10 mouse cellular contexts compared by ENCODE assay signal in the genomic region with DNA sequence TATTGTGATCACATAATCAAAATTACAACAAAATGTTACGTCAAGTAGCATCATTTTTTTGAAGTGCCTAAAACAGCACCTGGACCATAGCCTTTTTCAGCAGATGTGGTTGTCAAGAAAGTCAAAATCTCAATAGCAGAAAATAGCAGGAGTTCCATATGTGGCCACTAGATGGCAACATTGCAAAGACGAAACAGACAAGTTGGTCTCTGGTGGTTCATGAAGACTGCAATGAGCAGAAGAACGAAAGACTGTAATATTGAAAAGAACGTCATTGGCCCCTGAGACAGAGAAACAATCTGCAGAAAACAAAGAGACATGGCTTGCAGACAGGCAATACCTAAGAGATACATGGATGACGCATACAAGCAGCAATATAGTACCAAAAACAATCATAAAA. TPM values are rescaled to one million over a fixed set of nuclear protein-coding genes. Genes with fewer than 3 reads are reported as not detected.
A peak's percentile ranks its signal among the peaks of the same experiment; 100 is the strongest.
DNase-seq lines count a peak whose midpoint lies in the region; ATAC-seq lines count a peak whose summit lies in the region.
"Had no signal": no experiment of that assay in that cellular context is flagged by ENCODE, and none has a peak within 500 bp of the region (broad histone marks: within the 10 kb centered on the region; RNA-seq: fewer than 3 reads in every experiment).

No protein-coding gene starts in this region.

- H3K4me3 ChIP-seq in forebrain, embryonic 10.5 days: no peak overlapping the region
- no peak overlapping the region for H3K4me3 ChIP-seq in forebrain, embryonic 12.5 days (replicated peaks)
- no peak overlapping the region for H3K4me3 ChIP-seq in midbrain, embryonic 15.5 days

- H3K36me3 ChIP-seq in forebrain, embryonic 10.5 days (replicated peaks): no peaks in the 10 kb centered on the region
- no peaks in the 10 kb centered on the region for H3K36me3 ChIP-seq in forebrain, embryonic 12.5 days (replicated peaks)
- H3K36me3 ChIP-seq in midbrain, embryonic 15.5 days (replicated peaks): no peaks in the 10 kb centered on the region

- peak; percentile 16 for DNase-seq in forebrain, embryonic 10.5 days (ENCODE audit: extremely low spot score, low spot score)
- DNase-seq in B cell, adult 2 months: peak; percentile 14 to 27
- DNase-seq in cerebellum, adult 11-12 months: peak; percentile 2
- DNase-seq in frontal cortex, adult 2 months (ENCODE audit: extremely low spot score in 1 of 2, low spot score in 1 of 2): peak; percentile 18 to 77
- DNase-seq in layer of hippocampus, postnatal 25 days (ENCODE audit: extremely low spot score in 1 of 2, low spot score in 1 of 2): peak; percentile 12 to 61
- DNase-seq in yolk sac, embryonic 10.5 days (ENCODE audit: low spot score): peak; percentile 16

- H3K4me2 ChIP-seq in forebrain, embryonic 12.5 days: no peak overlapping the region
- H3K4me2 ChIP-seq in midbrain, embryonic 15.5 days: no peak overlapping the region; the same call in 1 of the 2 replicates

- no peak overlapping the region for H3K27ac ChIP-seq in forebrain, embryonic 10.5 days
- no peak overlapping the region for H3K27ac ChIP-seq in forebrain, embryonic 12.5 days
- H3K27ac ChIP-seq in midbrain, embryonic 15.5 days: no peak overlapping the region

- no peaks in the 10 kb centered on the region for H3K9me3 ChIP-seq in forebrain, embryonic 10.5 days
- no peaks in the 10 kb centered on the region for H3K9me3 ChIP-seq in forebrain, embryonic 12.5 days
- H3K9me3 ChIP-seq in midbrain, embryonic 15.5 days: no peaks in the 10 kb centered on the region

- H3K9ac ChIP-seq in forebrain, embryonic 12.5 days: no peak overlapping the region
- H3K9ac ChIP-seq in midbrain, embryonic 15.5 days: no peak overlapping the region

- ATAC-seq in forebrain, embryonic 12.5 days (ENCODE audit: low FRiP score): no peak; the same call in 1 of the 2 replicates
- ATAC-seq in midbrain, embryonic 15.5 days (replicated peaks): peak; percentile 62; the same call in 1 of the 2 replicates

- no peaks in the 10 kb centered on the region for H3K27me3 ChIP-seq in forebrain, embryonic 10.5 days (ENCODE audit: poor library complexity, severe bottlenecking)
- no peaks in the 10 kb centered on the region for H3K27me3 ChIP-seq in forebrain, embryonic 12.5 days
- H3K27me3 ChIP-seq in midbrain, embryonic 15.5 days (replicated peaks): no peaks in the 10 kb centered on the region

- H3K4me1 ChIP-seq in forebrain, embryonic 10.5 days: no peaks in the 10 kb centered on the region
- H3K4me1 ChIP-seq in forebrain, embryonic 12.5 days: no peaks in the 10 kb centered on the region
- no peaks in the 10 kb centered on the region for H3K4me1 ChIP-seq in midbrain, embryonic 15.5 days

- WGBS in forebrain, embryonic 10.5 days: 23% methylated on average over 5 of the region's 5 CpGs
- WGBS in forebrain, embryonic 12.5 days: 16% methylated on average over 5 of the region's 5 CpGs
- WGBS in midbrain, embryonic 15.5 days: 15% methylated on average over 5 of the region's 5 CpGs

RNA-seq across cellular contexts. Expression of a gene that starts 42.1 kb away (rescaled TPM):
- not detected in 2 replicates for polyA plus RNA-seq in forebrain, embryonic 10.5 days (2016; fragmentation: Nextera tagmentation; extraction: Ambion mirVana)
- not detected in 2 replicates for polyA plus RNA-seq in forebrain, embryonic 12.5 days (2016; fragmentation: Nextera tagmentation; extraction: Ambion mirVana)
- not detected in 2 replicates for polyA plus RNA-seq in frontal cortex, adult 2 months (2012; rRNA removed)
- total RNA-seq in layer of hippocampus, postnatal 25 days (2021): not detected
- not detected in 2 replicates for polyA plus RNA-seq in midbrain, embryonic 15.5 days (2015; fragmentation: Nextera tagmentation; extraction: Ambion mirVana)
- polyA plus RNA-seq: heart, embryonic 16.5 days; spleen, adult 2 months had no signal
